ENCODE assay signal across 8 mouse cellular contexts in the genomic region with DNA sequence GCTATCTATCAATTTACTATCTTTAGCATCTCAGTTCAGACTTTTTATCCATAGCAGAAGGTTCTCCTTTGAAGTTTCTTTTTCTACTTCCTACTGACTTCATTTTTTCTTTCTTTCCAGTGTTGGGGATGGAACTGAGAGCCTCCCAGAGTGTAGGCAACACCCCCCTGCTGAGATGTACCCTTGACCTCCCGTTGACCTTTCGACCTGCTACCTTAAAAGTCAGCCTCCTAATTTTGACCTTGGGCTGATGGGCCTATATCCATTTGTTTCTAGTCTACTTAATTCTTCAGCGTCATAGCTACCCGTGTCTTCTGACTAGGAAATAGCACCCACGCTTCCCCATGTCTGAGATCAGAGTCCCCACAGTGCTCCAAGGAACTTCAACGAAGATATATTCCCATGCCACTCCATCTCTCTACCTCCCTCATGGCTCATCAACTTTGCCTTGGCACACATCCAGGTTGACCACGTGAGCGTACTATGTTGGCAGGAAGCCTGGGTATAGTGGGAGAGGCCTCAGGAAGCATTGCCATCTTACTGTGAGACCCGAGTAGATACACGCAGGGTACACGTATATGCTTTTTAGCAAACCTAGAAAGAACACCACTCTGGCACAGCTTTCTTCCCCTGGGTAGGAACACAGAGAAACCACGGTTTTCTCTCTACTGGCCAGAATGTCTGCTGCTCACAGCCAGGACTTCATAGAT. TPM values are rescaled to one million over a fixed set of nuclear protein-coding genes. Genes with fewer than 3 reads are reported as not detected.
DNase-seq lines count a peak whose midpoint lies in the region; ATAC-seq and TF ChIP-seq lines count a peak whose summit lies in the region.

No protein-coding gene starts in this region.

- no peaks in the 10 kb centered on the region for H3K79me2 ChIP-seq in macrophage (ENCODE audit: inconsistent target)

- no peaks in the 10 kb centered on the region for H3K36me3 ChIP-seq in hindbrain, embryonic 16.5 days (ENCODE audit: control insufficient read depth, insufficient read depth, low read length)
- no peaks in the 10 kb centered on the region for H3K36me3 ChIP-seq in macrophage (ENCODE audit: inconsistent target)
- no peaks in the 10 kb centered on the region for H3K36me3 ChIP-seq in small intestine, adult 2 months (ENCODE audit: control insufficient read depth, insufficient read depth, low read length)

- H3K4me1 ChIP-seq in hindbrain, embryonic 16.5 days (ENCODE audit: control insufficient read depth, insufficient read depth, low read depth, low read length), result peaks cover 6% of the 10 kb centered on the region
- H3K4me1 ChIP-seq in small intestine, adult 2 months (ENCODE audit: control insufficient read depth, insufficient read depth, insufficient read length, low read length), result peaks cover 4% of the 10 kb centered on the region; the same call in 1 of the 2 replicates

- DNase-seq in MEL-GATA-1-ER (ENCODE audit: extremely low read depth, low read depth), result peak; percentile 33
- DNase-seq in adrenal gland, postnatal 4 days (ENCODE audit: low spot score in 2 of 2), result peak; percentile 60 to 77
- DNase-seq in frontal cortex, postnatal 14 days (ENCODE audit: low spot score in 2 of 2), result peak; percentile 65 to 71
- DNase-seq in layer of hippocampus, postnatal 25 days (ENCODE audit: extremely low spot score in 1 of 2, low spot score in 1 of 2), result peak; percentile 51 to 64

- peak overlapping the region; percentile 32; the same call in 1 of the 2 replicates for H3K9ac ChIP-seq in hindbrain, embryonic 16.5 days (ENCODE audit: low read depth, low read length)

- peak overlapping the region; percentile 56 for H3K4me2 ChIP-seq in hindbrain, embryonic 16.5 days (ENCODE audit: low read length)

- no peak overlapping the region for H3K27ac ChIP-seq in hindbrain, embryonic 16.5 days (ENCODE audit: low read depth, low read length)
- H3K27ac ChIP-seq in macrophage, result peak overlapping the region; percentile 15; the same call in 1 of the 2 replicates
- peak overlapping the region; percentile 66 for H3K27ac ChIP-seq in small intestine, adult 2 months (ENCODE audit: insufficient read depth, low read depth, low read length)

- no peak for TF ChIP-seq POLR2A in small intestine, adult 2 months (IDR thresholded peaks at IDR 0.05; ENCODE audit: low read depth, low read length)

- TF ChIP-seq CTCF in small intestine, adult 2 months (IDR thresholded peaks at IDR 0.05; ENCODE audit: extremely low read depth, insufficient read length, insufficient replicate concordance, low read depth, low read length), result no peak

- ATAC-seq in hindbrain, embryonic 16.5 days, result peak; percentile 83
- ATAC-seq in activated CD4-positive, CD25-positive, alpha-beta regulatory T cell, adult 4 months, result no peak

- 49% methylated on average over 12 of the region's 12 CpGs for WGBS in hindbrain, embryonic 16.5 days
- 44% methylated on average over 12 of the region's 12 CpGs for WGBS in macrophage (ENCODE audit: missing documents)
- WGBS in small intestine, adult 2 months, result 20% methylated on average over 12 of the region's 12 CpGs

- peak overlapping the region; percentile 24 for H3K4me3 ChIP-seq in hindbrain, embryonic 16.5 days (ENCODE audit: low read length)
- peak overlapping the region; percentile 21; the same call in 1 of the 2 replicates for H3K4me3 ChIP-seq in macrophage (ENCODE audit: inconsistent target)
- no peak overlapping the region for H3K4me3 ChIP-seq in small intestine, adult 2 months (ENCODE audit: low read depth, low read length)

- H3K9me3 ChIP-seq in hindbrain, embryonic 16.5 days (ENCODE audit: control insufficient read depth, low read length), result no peaks in the 10 kb centered on the region

- H3K27me3 ChIP-seq in hindbrain, embryonic 16.5 days (replicated peaks; ENCODE audit: control insufficient read depth, insufficient read depth, low read length), result no peaks in the 10 kb centered on the region
- no peaks in the 10 kb centered on the region for H3K27me3 ChIP-seq in small intestine, adult 2 months (ENCODE audit: control insufficient read depth, insufficient read depth, low read length)

RNA-seq across cellular contexts. Expression of a gene that starts 46.6 kb away (rescaled TPM):
- not detected for total RNA-seq in adrenal gland, postnatal 4 days (2021)
- 1.4 and 2.2 TPM in 2 replicates for polyA plus RNA-seq in hindbrain, embryonic 16.5 days (2015; fragmentation: Nextera tagmentation; extraction: Ambion mirVana)
- not detected for total RNA-seq in layer of hippocampus, postnatal 25 days (2021)
- total RNA-seq in macrophage (2018; cell fraction: chromatin; rRNA removed), result not detected
- not detected for total RNA-seq in macrophage (2018; cell fraction: cytosol; rRNA removed)
- not detected for total RNA-seq in macrophage (2018; cell fraction: nucleus; rRNA removed)
- not detected in 3 replicates for polyA plus RNA-seq in macrophage (2018)
- polyA plus RNA-seq in small intestine, adult 2 months (2012; rRNA removed), result not detected in 2 replicates
- polyA plus RNA-seq in activated CD4-positive, CD25-positive, alpha-beta regulatory T cell, adult 4 months (2017; shearing (Covaris generic)), result 10 to 100 TPM; 11.2 to 20.6 TPM
